Mouse (Mus musculus) thymus, adult 2 months (tissue): ENCODE results near the gene Cox6b1. TPM values are rescaled to one million over a fixed set of nuclear protein-coding genes. Genes with fewer than 3 reads are reported as not detected.

Experiments used
- DNase-seq: peaks from one replicate; pipeline ENCODE4 v3.0.0; 2021
- H3K27ac ChIP-seq: fragments of 200-500 bp; 2 replicates; pipeline ENCODE4 v1.5.1; 2012; ENCODE audit warnings: low read length, control low read depth; ENCODE audit not compliant: control insufficient read depth, insufficient read depth
- H3K27me3 ChIP-seq: fragments of 200-500 bp; 2 replicates; pipeline ENCODE4 v1.6.1; 2012; ENCODE audit warnings: mild to moderate bottlenecking, low read length, moderate library complexity, mixed read lengths; ENCODE audit not compliant: control insufficient read depth, insufficient read depth
- H3K36me3 ChIP-seq: fragments of 200-500 bp; 2 replicates; pipeline ENCODE4 v1.6.1; 2012; ENCODE audit warnings: mild to moderate bottlenecking, low read length, moderate library complexity; ENCODE audit not compliant: control insufficient read depth, insufficient read depth
- H3K4me1 ChIP-seq: fragments of 200-500 bp; replicated peaks from 2 replicates; pipeline ENCODE4 v1.6.1; 2012; ENCODE audit warnings: low read length; ENCODE audit not compliant: control insufficient read depth, insufficient read depth
- H3K4me3 ChIP-seq: fragments of 200-500 bp; 2 replicates; pipeline ENCODE4 v1.5.1; 2012; ENCODE audit warnings: mild to moderate bottlenecking, low read length, control low read depth, moderate library complexity; ENCODE audit not compliant: control insufficient read depth, insufficient read depth
- CTCF ChIP-seq: fragments of 200-500 bp; IDR thresholded peaks from 2 replicates; pipeline ENCODE4 v1.5.1; 2012; ENCODE audit warnings: mild to moderate bottlenecking, control low read depth, low read length, moderate library complexity, borderline replicate concordance; ENCODE audit not compliant: control insufficient read depth, poor library complexity, insufficient read depth; ENCODE audit errors: extremely low read depth
- POLR2A ChIP-seq: fragments of 200-500 bp; IDR thresholded peaks from 2 replicates; pipeline ENCODE4 v1.6.1; 2012; ENCODE audit warnings: mild to moderate bottlenecking, low read length, control low read depth, moderate library complexity; ENCODE audit not compliant: control insufficient read depth, poor library complexity, insufficient read depth; ENCODE audit errors: extremely low read depth
- WGBS: fragments of 180-500 bp; shearing (Covaris S2); methylation state at CpG from one replicate; pipeline ENCODE4 v1.1.7; 2018; 5-methylcytosine and 5-hydroxymethylcytosine counted together
- polyA plus RNA-seq: library from polyadenylated mRNA; depleted of rRNA; stranded (reverse); fragments of >200 nt; gene quantifications from 2 replicates; pipeline ENCODE4 v1.2.3, GENCODE M21; 2012; rRNA removed

The Cox6b1 gene
- polyA plus RNA-seq = 283 and 388 TPM in 2 replicates

- TF ChIP-seq POLR2A (0 out of 2 replicates have a peak, but pooled peaks have one; percentile 36), CTCF (peak; percentile 57; the same call in 1 of the 2 replicates)
- DNase-seq = peak; percentile 82
- no peak within 1 kb of the TSS for H3K27ac ChIP-seq
- H3K27me3 ChIP-seq = no peaks in the 10 kb centered on the region; the same call in 1 of the 2 replicates
- H3K36me3 ChIP-seq = peaks cover 12% of the 10 kb centered on the region
- peaks cover 6% of the 10 kb centered on the region for H3K4me1 ChIP-seq
- peak within 1 kb of the TSS; percentile 67 for H3K4me3 ChIP-seq
- WGBS = 1% methylated on average over 44 of the region's 44 CpGs
These were observed at the start of gene Cox6b1 for GRCm38 (mm10) chr7:30625530-30626384. Cox6b1 (minus strand) TSS chr7:30626151.

DNA sequence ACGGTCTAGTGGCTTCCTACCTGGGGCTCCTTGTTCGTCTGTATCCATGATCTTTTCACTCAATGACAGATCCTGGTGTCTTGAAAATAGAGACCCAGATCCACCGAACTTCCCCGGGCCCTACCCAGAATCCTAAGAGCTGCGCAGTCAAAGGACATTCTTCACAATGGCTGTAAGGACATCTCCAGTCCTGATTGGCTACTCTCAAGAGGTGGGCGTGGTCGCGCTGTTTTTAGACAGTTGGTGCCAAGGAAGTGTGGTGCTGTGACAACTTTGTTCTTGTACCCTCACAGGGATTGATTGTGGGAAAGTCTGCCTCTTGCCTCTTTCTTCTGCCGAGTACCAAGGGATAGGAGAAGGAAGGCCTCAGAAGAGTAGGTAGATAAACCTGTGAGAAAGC is 45.5 kb upstream of the Cox6b1 start, which contains the start of gene Pmis2:
Gene Pmis2, minus strand, starts transcription at position 126 of the 400 bp plus-strand sequence.
- TF ChIP-seq POLR2A = no peak
- Histone ChIP-seq H3K27ac (no peak within 1 kb of the TSS), H3K27me3 (no peaks in the 10 kb centered on the region), H3K36me3 (no peaks in the 10 kb centered on the region), H3K4me3 (no peak within 1 kb of the TSS), H3K4me1 (no peaks in the 10 kb centered on the region)
- 77% methylated on average over 9 of the region's 9 CpGs for whole genome bisulfite sequencing
- no peak for DNase-seq

- H3K27ac ChIP-seq = no peak overlapping the region
- no peak for DNase-seq
- 42% methylated on average over 3 of the region's 3 CpGs for WGBS
These were observed 43.3 kb upstream of the Cox6b1 start for GRCm38 (mm10) chr7:30669229-30669628.

GRCm38 (mm10) chr7:30665321-30665720 is 39.4 kb upstream of the Cox6b1 start:
- DNase-seq = no peak
- Histone ChIP-seq H3K36me3 (no peaks in the 10 kb centered on the region), H3K27ac (no peak overlapping the region), H3K4me3 (peak overlapping the region; percentile 73), H3K4me1 (peaks cover 6% of the 10 kb centered on the region), H3K27me3 (no peaks in the 10 kb centered on the region)
- 11% methylated on average over 11 of the region's 11 CpGs for WGBS
- TF ChIP-seq POLR2A (no peak), CTCF (no peak)

More at GRCm38 (mm10) chr7:30669229-30669628, 43.3 kb upstream of the Cox6b1 start:
- Histone ChIP-seq H3K4me1 (peaks cover 6% of the 10 kb centered on the region), H3K36me3 (no peaks in the 10 kb centered on the region), H3K27me3 (no peaks in the 10 kb centered on the region), H3K4me3 (no peak overlapping the region)
- no peak for TF ChIP-seq POLR2A

DNA sequence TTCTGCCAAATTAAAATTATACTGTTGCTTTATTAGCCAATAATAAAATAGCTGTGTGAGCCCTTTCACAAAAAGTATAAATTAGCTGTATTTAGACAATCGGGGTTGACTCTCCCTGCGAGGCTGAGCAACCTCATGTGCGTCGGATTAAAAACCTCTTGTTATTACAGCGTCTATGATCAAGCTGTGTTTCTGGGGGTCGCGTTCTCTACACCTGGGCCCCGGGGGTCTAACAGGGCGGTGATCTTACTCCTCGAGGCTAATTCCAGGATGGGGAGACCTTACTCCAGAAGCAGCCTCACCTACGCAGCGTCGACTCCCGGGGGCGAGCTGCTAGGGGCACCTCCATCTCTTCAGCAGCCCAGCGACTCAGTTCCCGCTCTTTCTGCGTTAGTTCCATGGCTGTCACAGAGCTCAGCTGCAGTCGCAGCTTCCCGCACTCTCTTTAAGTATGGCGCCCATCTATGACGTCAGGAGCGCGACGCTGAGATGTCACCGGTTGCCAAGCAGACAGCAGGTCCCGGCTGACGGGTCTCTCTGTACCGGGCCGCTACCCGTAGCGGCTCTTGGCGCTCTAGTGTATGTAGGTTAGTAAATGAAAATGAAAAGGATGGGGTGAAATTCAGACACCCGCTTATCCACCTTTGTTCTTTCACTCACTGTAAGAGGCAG is 38.7 kb upstream of the Cox6b1 start, which contains the start of gene Haus5:
Gene Haus5, minus strand, starts transcription at position 466 of the 672 bp plus-strand sequence.
- peaks cover 6% of the 10 kb centered on the region for H3K4me1 ChIP-seq
- under 1% methylated on average over 34 of the region's 34 CpGs for WGBS
- H3K4me3 ChIP-seq = peak within 1 kb of the TSS; percentile 73
- H3K27ac ChIP-seq = no peak within 1 kb of the TSS
- H3K36me3 ChIP-seq = no peaks in the 10 kb centered on the region; the same call in 1 of the 2 replicates
- no peaks in the 10 kb centered on the region for H3K27me3 ChIP-seq
- peak; percentile 88 for DNase-seq
- TF ChIP-seq POLR2A = 0 out of 2 replicates have a peak, but pooled peaks have one; percentile 42
- TF ChIP-seq CTCF = 0 out of 2 replicates have a peak, but pooled peaks have one; percentile 15

DNA sequence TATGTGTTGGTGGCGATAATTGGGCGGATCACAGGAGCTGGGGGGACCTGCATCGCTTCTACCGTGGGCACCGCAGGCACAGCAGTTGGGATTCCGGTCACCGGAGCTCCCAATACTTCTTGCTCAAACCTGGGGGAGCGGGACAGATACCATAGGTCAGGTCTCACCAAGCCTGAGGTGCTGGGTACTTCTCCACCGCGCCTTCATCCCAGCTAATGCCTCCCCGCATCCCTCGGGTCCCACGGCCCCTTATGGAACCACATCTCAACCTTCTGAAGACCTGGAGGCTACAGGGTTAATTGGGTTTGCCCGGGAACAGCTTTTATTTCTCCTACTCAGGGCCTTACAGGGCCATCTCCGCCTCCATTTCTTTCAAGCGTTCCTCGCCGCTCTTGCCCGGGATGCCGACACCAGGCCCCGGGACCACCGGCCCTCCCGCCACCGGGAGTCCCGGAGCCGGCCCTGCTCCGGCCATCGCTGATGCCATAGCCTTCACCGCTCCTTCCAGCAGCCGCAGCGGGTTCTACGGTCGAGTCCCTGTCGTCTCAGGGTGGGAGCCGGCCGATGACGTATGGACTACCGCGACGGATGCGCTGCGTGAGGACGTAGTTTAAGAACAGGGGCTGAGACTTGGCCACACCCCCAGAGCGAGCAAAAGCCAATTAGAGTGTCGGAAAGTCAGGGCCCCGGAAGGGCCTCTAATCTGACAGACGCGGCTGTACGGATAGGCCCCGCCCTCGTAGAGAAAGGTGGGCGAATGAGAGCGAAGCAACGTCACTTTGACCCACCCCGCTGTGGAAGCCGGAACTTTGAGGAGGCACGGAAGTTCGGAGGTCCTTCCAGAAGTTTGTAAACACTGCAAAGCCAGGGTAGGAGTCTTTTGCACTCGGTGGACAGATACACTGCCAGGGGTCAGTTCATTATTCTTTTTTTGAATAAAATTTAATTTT is 23.9 kb upstream of the Cox6b1 start, which contains the start of gene Rbm42:
Gene Rbm42, minus strand, starts transcription at position 727 of the 950 bp plus-strand sequence.
- H3K36me3 ChIP-seq = peaks cover 36% of the 10 kb centered on the region

More for the DNA sequence above, 23.9 kb upstream of the Cox6b1 start, which contains the start of gene Rbm42:
- peaks cover 5% of the 10 kb centered on the region for H3K4me1 ChIP-seq
- peak; percentile 99 for DNase-seq
- TF ChIP-seq POLR2A = peak; percentile 68
- TF ChIP-seq CTCF = peak; percentile 48; the same call in 1 of the 2 replicates
- H3K4me3 ChIP-seq = peak within 1 kb of the TSS; percentile 64
- WGBS = 2% methylated on average over 59 of the region's 59 CpGs
- H3K27ac ChIP-seq = no peak within 1 kb of the TSS
- H3K27me3 ChIP-seq = no peaks in the 10 kb centered on the region
